Mouse (Mus musculus) adrenal gland, postnatal 25 days (tissue): Measurements from ENCODE around the gene Fam234a. TPM values are rescaled to one million over a fixed set of nuclear protein-coding genes. Genes with fewer than 3 reads are reported as not detected.
"Not testable (repeated sequence)": the region's sequence is repeated elsewhere in the genome, so short reads cannot be mapped to it uniquely, and the experiment has no call there.

Experiments
- DNase-seq: peaks from one replicate; pipeline ENCODE4 v3.0.0; 2021; ENCODE audit warnings: mixed read lengths
- total RNA-seq: library from RNA; stranded (reverse); gene quantifications from 2 replicates; pipeline ENCODE4 v1.2.3, GENCODE M21; 2021

Gene Fam234a
- total RNA-seq, 1 experiment from 2014 or later = 119 TPM

- DNase-seq = not testable (repeated sequence)
These were observed 68.8 kb downstream of the Fam234a start for GRCm38 (mm10) chr17:26175248-26175647.

GRCm38 (mm10) chr17:26168039-26168438 is 76.0 kb downstream of the Fam234a start:
- no peak for DNase-seq

GRCm38 (mm10) chr17:26162736-26163135 is 81.3 kb downstream of the Fam234a start:
- DNase-seq = no peak

Other genes with a start within 250 kb of the Fam234a start
- gene Rab11fip3, start 174.7 kb downstream of the Fam234a start, total RNA-seq = 22.7 and 25.2 TPM in 2 replicates
- 18.5 and 22.6 TPM in 2 replicates for gene Decr2, start 153.9 kb downstream of the Fam234a start, total RNA-seq
- gene Nme4, start 148.6 kb downstream of the Fam234a start, total RNA-seq = 2.0 and 4.5 TPM in 2 replicates
- 8.6 and 10.8 TPM in 2 replicates for gene Tmem8, start 130.9 kb downstream of the Fam234a start, total RNA-seq
- gene Mrpl28, start 120.7 kb downstream of the Fam234a start, total RNA-seq = 80.3 and 83.4 TPM in 2 replicates
- gene Axin1, start 105.6 kb downstream of the Fam234a start, total RNA-seq = 40.4 and 42.6 TPM in 2 replicates
- gene Pdia2, start 45.2 kb downstream of the Fam234a start, total RNA-seq = 1.6 and 2.3 TPM in 2 replicates
- gene Rgs11, start 41.3 kb downstream of the Fam234a start, total RNA-seq = 39.5 and 57.6 TPM in 2 replicates
- 7.5 and 7.7 TPM in 2 replicates for gene Arhgdig, start 36.5 kb downstream of the Fam234a start, total RNA-seq
- 73.2 and 77.1 TPM in 2 replicates for gene Luc7l, start 8.7 kb upstream of the Fam234a start, total RNA-seq
- gene Neurl1b, start 170.6 kb upstream of the Fam234a start, total RNA-seq = 49.1 and 57.1 TPM in 2 replicates